8 mouse cellular contexts compared by ENCODE assay signal in genomic region chr7:44353601-44354340, GRCm38 (mm10). TPM values are rescaled to one million over a fixed set of nuclear protein-coding genes. Genes with fewer than 3 reads are reported as not detected.
DNase-seq lines count a peak whose midpoint lies in the region; ATAC-seq and TF ChIP-seq lines count a peak whose summit lies in the region.

No protein-coding gene starts in this region.

- H3K27me3 ChIP-seq in hindbrain, embryonic 10.5 days (ENCODE audit: insufficient read depth, poor library complexity, severe bottlenecking): peaks cover 97% of the 10 kb centered on the region
- H3K27me3 ChIP-seq in hindbrain, postnatal 0 days (ENCODE audit: insufficient read depth, low read length): peaks cover 27% of the 10 kb centered on the region; the same call in 1 of the 2 replicates
- H3K27me3 ChIP-seq in forebrain, embryonic 16.5 days (replicated peaks; ENCODE audit: control insufficient read depth, insufficient read depth, low read length): peaks cover 68% of the 10 kb centered on the region
- peaks cover 86% of the 10 kb centered on the region for H3K27me3 ChIP-seq in midbrain, embryonic 13.5 days

- peak overlapping the region; percentile 38 for H3K4me3 ChIP-seq in hindbrain, embryonic 10.5 days
- H3K4me3 ChIP-seq in hindbrain, postnatal 0 days (ENCODE audit: low read length): no peak overlapping the region
- H3K4me3 ChIP-seq in forebrain, embryonic 16.5 days (replicated peaks; ENCODE audit: low read length): no peak overlapping the region
- peak overlapping the region; percentile 16; the same call in 1 of the 2 replicates for H3K4me3 ChIP-seq in midbrain, embryonic 13.5 days (replicated peaks)

- H3K27ac ChIP-seq in hindbrain, embryonic 10.5 days: no peak overlapping the region
- H3K27ac ChIP-seq in hindbrain, postnatal 0 days: no peak overlapping the region
- no peak overlapping the region for H3K27ac ChIP-seq in forebrain, embryonic 16.5 days (ENCODE audit: low read length)
- no peak overlapping the region for H3K27ac ChIP-seq in midbrain, embryonic 13.5 days

- no peaks in the 10 kb centered on the region; the same call in 1 of the 2 replicates for H3K9me3 ChIP-seq in hindbrain, embryonic 10.5 days
- H3K9me3 ChIP-seq in hindbrain, postnatal 0 days (ENCODE audit: low read length): no peaks in the 10 kb centered on the region
- H3K9me3 ChIP-seq in forebrain, embryonic 16.5 days (ENCODE audit: control insufficient read depth, low read length): no peaks in the 10 kb centered on the region
- no peaks in the 10 kb centered on the region for H3K9me3 ChIP-seq in midbrain, embryonic 13.5 days

- 1% methylated on average over 35 of the region's 35 CpGs for WGBS in hindbrain, embryonic 10.5 days
- 8% methylated on average over 34 of the region's 35 CpGs for WGBS in hindbrain, postnatal 0 days
- WGBS in forebrain, embryonic 16.5 days: 3% methylated on average over 35 of the region's 35 CpGs
- WGBS in midbrain, embryonic 13.5 days: 2% methylated on average over 35 of the region's 35 CpGs

- no peak for TF ChIP-seq CTCF in hindbrain, postnatal 0 days (IDR thresholded peaks at IDR 0.05; ENCODE audit: low read depth)

- no peaks in the 10 kb centered on the region for H3K36me3 ChIP-seq in hindbrain, embryonic 10.5 days
- no peaks in the 10 kb centered on the region for H3K36me3 ChIP-seq in hindbrain, postnatal 0 days (ENCODE audit: insufficient read depth, low read length)
- H3K36me3 ChIP-seq in forebrain, embryonic 16.5 days (ENCODE audit: control insufficient read depth, insufficient read depth): no peaks in the 10 kb centered on the region
- H3K36me3 ChIP-seq in midbrain, embryonic 13.5 days: peaks cover 31% of the 10 kb centered on the region

- peak; percentile 60 for DNase-seq in hindbrain, embryonic 10.5 days (ENCODE audit: low spot score)
- no peak for DNase-seq in hindbrain, postnatal 0 days (ENCODE audit: low spot score)
- DNase-seq in embryo, embryonic 9.5 days (ENCODE audit: extremely low spot score): peak; percentile 70
- no peak for DNase-seq in natural killer cell, adult 2 months (ENCODE audit: low spot score in 2 of 2)
- no peak for DNase-seq in cerebellum, adult 9-10 months

- H3K4me2 ChIP-seq in hindbrain, postnatal 0 days (ENCODE audit: low read depth, low read length): no peak overlapping the region
- no peak overlapping the region for H3K4me2 ChIP-seq in forebrain, embryonic 16.5 days (ENCODE audit: low read length)
- H3K4me2 ChIP-seq in midbrain, embryonic 13.5 days (replicated peaks): 0 out of 2 replicates have a peak overlapping the region, but pooled peaks have one; percentile 25

- peaks cover 83% of the 10 kb centered on the region for H3K4me1 ChIP-seq in hindbrain, embryonic 10.5 days (replicated peaks)
- no peaks in the 10 kb centered on the region for H3K4me1 ChIP-seq in hindbrain, postnatal 0 days (ENCODE audit: insufficient read depth, low read length)
- H3K4me1 ChIP-seq in forebrain, embryonic 16.5 days (replicated peaks; ENCODE audit: control insufficient read depth, insufficient read depth, low read length): peaks cover 35% of the 10 kb centered on the region
- H3K4me1 ChIP-seq in midbrain, embryonic 13.5 days (replicated peaks): peaks cover 77% of the 10 kb centered on the region

- H3K9ac ChIP-seq in hindbrain, postnatal 0 days (replicated peaks; ENCODE audit: low read length): no peak overlapping the region
- H3K9ac ChIP-seq in forebrain, embryonic 16.5 days (replicated peaks; ENCODE audit: low read depth, low read length): 0 out of 2 replicates have a peak overlapping the region, but pooled peaks have one; percentile 6
- H3K9ac ChIP-seq in midbrain, embryonic 13.5 days (replicated peaks): peak overlapping the region; percentile 53

- ATAC-seq in hindbrain, postnatal 0 days: no peak
- ATAC-seq in forebrain, embryonic 16.5 days: no peak
- ATAC-seq in midbrain, embryonic 13.5 days: no peak
- no peak for ATAC-seq in monocyte, adult 5-6 weeks (replicated peaks; ENCODE audit: insufficient number of reproducible peaks, low FRiP score, low TSS enrichment, poor library complexity, severe bottlenecking)

RNA-seq across cellular contexts. Expression of gene Syt3, which starts 30.1 kb away (rescaled TPM):
- 2.7 and 3.0 TPM in 2 replicates for polyA plus RNA-seq in hindbrain, embryonic 10.5 days (2016; fragmentation: Nextera tagmentation; extraction: Ambion mirVana)
- 130 and 154 TPM in 2 replicates for total RNA-seq in hindbrain, postnatal 0 days (2014; rRNA removed)
- 73.7 and 79.2 TPM in 2 replicates for polyA plus RNA-seq in hindbrain, postnatal 0 days (2015; fragmentation: Nextera tagmentation; extraction: Ambion mirVana)
- polyA plus RNA-seq in forebrain, embryonic 16.5 days (2015; fragmentation: Nextera tagmentation; extraction: Ambion mirVana): 27.2 and 37.2 TPM in 2 replicates
- polyA plus RNA-seq in midbrain, embryonic 13.5 days (2015; fragmentation: Nextera tagmentation; extraction: Ambion mirVana): 16.9 and 17.6 TPM in 2 replicates
- total RNA-seq in monocyte, adult 5-6 weeks (2017): not detected in 3 replicates

RNA-seq across cellular contexts. Expression of gene 1700008O03Rik, which starts 31.8 kb away (rescaled TPM):
- 2.1 and 2.7 TPM in 2 replicates for polyA plus RNA-seq in hindbrain, embryonic 10.5 days (2016; fragmentation: Nextera tagmentation; extraction: Ambion mirVana)
- 1.4 and 2.3 TPM in 2 replicates for total RNA-seq in hindbrain, postnatal 0 days (2014; rRNA removed)
- 3.3 and 3.6 TPM in 2 replicates for polyA plus RNA-seq in hindbrain, postnatal 0 days (2015; fragmentation: Nextera tagmentation; extraction: Ambion mirVana)
- polyA plus RNA-seq in forebrain, embryonic 16.5 days (2015; fragmentation: Nextera tagmentation; extraction: Ambion mirVana): 0.86 and 2.3 TPM in 2 replicates
- 0.70 and 1.4 TPM in 2 replicates for polyA plus RNA-seq in midbrain, embryonic 13.5 days (2015; fragmentation: Nextera tagmentation; extraction: Ambion mirVana)
- 3.5 TPM in 1 of 3 replicates, not detected in the others for total RNA-seq in monocyte, adult 5-6 weeks (2017)

RNA-seq across cellular contexts. Expression of gene Shank1, which starts 43.7 kb away (rescaled TPM):
- 1.2 and 4.6 TPM in 2 replicates for polyA plus RNA-seq in hindbrain, embryonic 10.5 days (2016; fragmentation: Nextera tagmentation; extraction: Ambion mirVana)
- total RNA-seq in hindbrain, postnatal 0 days (2014; rRNA removed): 39.0 and 41.8 TPM in 2 replicates
- 36.3 and 36.6 TPM in 2 replicates for polyA plus RNA-seq in hindbrain, postnatal 0 days (2015; fragmentation: Nextera tagmentation; extraction: Ambion mirVana)
- polyA plus RNA-seq in forebrain, embryonic 16.5 days (2015; fragmentation: Nextera tagmentation; extraction: Ambion mirVana): 20.4 and 26.5 TPM in 2 replicates
- 26.0 and 26.4 TPM in 2 replicates for polyA plus RNA-seq in midbrain, embryonic 13.5 days (2015; fragmentation: Nextera tagmentation; extraction: Ambion mirVana)
- 0.19 to 1.2 TPM in 2 of 3 replicates, not detected in the other for total RNA-seq in monocyte, adult 5-6 weeks (2017)

RNA-seq across cellular contexts. Expression of gene Clec11a, which starts 47.1 kb away (rescaled TPM):
- polyA plus RNA-seq in hindbrain, embryonic 10.5 days (2016; fragmentation: Nextera tagmentation; extraction: Ambion mirVana): 1.8 and 2.1 TPM in 2 replicates
- 3.3 and 5.9 TPM in 2 replicates for total RNA-seq in hindbrain, postnatal 0 days (2014; rRNA removed)
- 4.4 and 4.5 TPM in 2 replicates for polyA plus RNA-seq in hindbrain, postnatal 0 days (2015; fragmentation: Nextera tagmentation; extraction: Ambion mirVana)
- polyA plus RNA-seq in forebrain, embryonic 16.5 days (2015; fragmentation: Nextera tagmentation; extraction: Ambion mirVana): 3.5 and 4.4 TPM in 2 replicates
- 3.7 and 4.0 TPM in 2 replicates for polyA plus RNA-seq in midbrain, embryonic 13.5 days (2015; fragmentation: Nextera tagmentation; extraction: Ambion mirVana)
- total RNA-seq in monocyte, adult 5-6 weeks (2017): 0.49 to 1.6 TPM (median 0.85 TPM) in 3 replicates

Comparison
In these comparisons a context has a peak if more than half of its experiments do, and no peak if none do; other contexts are left out.
1. DNase-seq: peak in hindbrain, embryonic 10.5 days (single experiment) and embryo, embryonic 9.5 days (single experiment); none in hindbrain, postnatal 0 days (single experiment), natural killer cell, adult 2 months (0 of 2) and cerebellum, adult 9-10 months (single experiment).
2. H3K4me3 ChIP-seq: peak in hindbrain, embryonic 10.5 days (single experiment) and midbrain, embryonic 13.5 days (single experiment); none in hindbrain, postnatal 0 days (single experiment) and forebrain, embryonic 16.5 days (single experiment).